Mouse (Mus musculus) myocyte (in vitro differentiated cells): Measurements from ENCODE around the gene Gm1123. TPM values are rescaled to one million over a fixed set of nuclear protein-coding genes. Genes with fewer than 3 reads are reported as not detected.

ENCODE experiments used
- polyA plus RNA-seq: library from polyadenylated mRNA; unstranded; fragments of >200 nt; fragmentation: generic; extraction: Trizol; gene quantifications from one replicate; pipeline ENCODE4 v1.2.1, GENCODE M21; 2012; ENCODE audit warnings: missing spikeins

Gene Gm1123
- polyA plus RNA-seq, 1 experiment: not detected

Other genes with a start within 250 kb of the Gm1123 start
- gene Prr23a1, start 193.2 kb downstream of the Gm1123 start, polyA plus RNA-seq: not detected
- gene Prr23a2, start 179.2 kb downstream of the Gm1123 start, polyA plus RNA-seq: not detected
- gene Prr23a3, start 170.9 kb downstream of the Gm1123 start, polyA plus RNA-seq: not detected
- not detected for gene 7420426K07Rik, start 132.6 kb downstream of the Gm1123 start, polyA plus RNA-seq
- gene Foxl2, start 80.4 kb downstream of the Gm1123 start, polyA plus RNA-seq: 0.01 TPM
- gene Faim, start 49.3 kb downstream of the Gm1123 start, polyA plus RNA-seq: 17.3 TPM
- gene Pik3cb, start 104.9 kb upstream of the Gm1123 start, polyA plus RNA-seq: 3.0 TPM
- gene Faiml, start 201.5 kb upstream of the Gm1123 start, polyA plus RNA-seq: not detected
- gene Cep70, start 207.7 kb upstream of the Gm1123 start, polyA plus RNA-seq: 1.6 TPM